Mouse (Mus musculus): ENCODE results near the gene Foxn4. TPM values are rescaled to one million over a fixed set of nuclear protein-coding genes. Genes with fewer than 3 reads are reported as not detected.

Foxn4 gene
- not detected in 2 replicates for polyA plus RNA-seq (2015; fragmentation: Nextera tagmentation; extraction: Ambion mirVana)

- H3K9me3 ChIP-seq (replicated peaks; ENCODE audit: low read length), result no peaks in the 10 kb centered on the region
- DNase-seq (ENCODE audit: low spot score) (peak; percentile 31), ATAC-seq (replicated peaks; ENCODE audit: low FRiP score, low read depth) (peak; percentile 30; the same call in 1 of the 2 replicates)
- peaks cover 9% of the 10 kb centered on the region; the same call in 1 of the 2 replicates for H3K4me1 ChIP-seq (replicated peaks; ENCODE audit: insufficient read depth, low read length)
- H3K4me3 ChIP-seq (replicated peaks; ENCODE audit: low read depth, low read length), result peak within 1 kb of the TSS; percentile 26
- no peak within 1 kb of the TSS for H3K27ac ChIP-seq
- TF ChIP-seq CTCF (IDR thresholded peaks at IDR 0.05; ENCODE audit: low read depth), result no peak
- under 1% methylated on average over 45 of the region's 56 CpGs for WGBS
- peak within 1 kb of the TSS; percentile 59 for H3K4me2 ChIP-seq (ENCODE audit: low read length)
- H3K36me3 ChIP-seq (ENCODE audit: insufficient read depth, low read length), result no peaks in the 10 kb centered on the region
- H3K27me3 ChIP-seq (ENCODE audit: insufficient read depth, low read length), result peaks cover 54% of the 10 kb centered on the region
- H3K9ac ChIP-seq (ENCODE audit: low read depth, low read length), result no peak within 1 kb of the TSS
Observed at GRCm38 (mm10) chr5:114273693-114274402, at the start of gene Foxn4. Gene Foxn4, minus strand, starts transcription at chr5:114273807.

GRCm38 (mm10) chr5:114323105-114323790, 49.6 kb upstream of the Foxn4 start:
- H3K4me1 ChIP-seq (replicated peaks; ENCODE audit: insufficient read depth, low read length), result no peaks in the 10 kb centered on the region
- ATAC-seq (replicated peaks; ENCODE audit: low FRiP score, low read depth) (no peak; the same call in 1 of the 2 replicates), DNase-seq (ENCODE audit: low spot score) (no peak)
- 61% methylated on average over 25 of the region's 25 CpGs for WGBS
- no peak overlapping the region for H3K27ac ChIP-seq
- TF ChIP-seq CTCF (IDR thresholded peaks at IDR 0.05; ENCODE audit: low read depth), result no peak
- H3K36me3 ChIP-seq (ENCODE audit: insufficient read depth, low read length), result no peaks in the 10 kb centered on the region
- no peak overlapping the region for H3K9ac ChIP-seq (ENCODE audit: low read depth, low read length)
- H3K9me3 ChIP-seq (replicated peaks; ENCODE audit: low read length), result no peaks in the 10 kb centered on the region
- H3K4me3 ChIP-seq (replicated peaks; ENCODE audit: low read depth, low read length), result no peak overlapping the region
- H3K4me2 ChIP-seq (ENCODE audit: low read length), result no peak overlapping the region
- no peaks in the 10 kb centered on the region for H3K27me3 ChIP-seq (ENCODE audit: insufficient read depth, low read length)

- H3K36me3 ChIP-seq (ENCODE audit: insufficient read depth, low read length), result no peaks in the 10 kb centered on the region
- H3K27me3 ChIP-seq (ENCODE audit: insufficient read depth, low read length), result no peaks in the 10 kb centered on the region
- peak overlapping the region; percentile 45 for H3K4me2 ChIP-seq (ENCODE audit: low read length)
- H3K27ac ChIP-seq, result no peak overlapping the region
- peak overlapping the region; percentile 3; the same call in 1 of the 2 replicates for H3K4me3 ChIP-seq (replicated peaks; ENCODE audit: low read depth, low read length)
- no peaks in the 10 kb centered on the region for H3K4me1 ChIP-seq (replicated peaks; ENCODE audit: insufficient read depth, low read length)
- ATAC-seq (replicated peaks; ENCODE audit: low FRiP score, low read depth), result no peak
- H3K9me3 ChIP-seq (replicated peaks; ENCODE audit: low read length), result no peaks in the 10 kb centered on the region
- no peak for DNase-seq (ENCODE audit: low spot score)
- TF ChIP-seq CTCF (IDR thresholded peaks at IDR 0.05; ENCODE audit: low read depth), result no peak
- 39% methylated on average over 11 of the region's 11 CpGs for WGBS
- peak overlapping the region; percentile 28; the same call in 1 of the 2 replicates for H3K9ac ChIP-seq (ENCODE audit: low read depth, low read length)
Observed at GRCm38 (mm10) chr5:114309680-114310036, 36.1 kb upstream of the Foxn4 start.

GRCm38 (mm10) chr5:114308765-114309679, 35.4 kb upstream of the Foxn4 start:
- ATAC-seq (replicated peaks; ENCODE audit: low FRiP score, low read depth), result 0 out of 2 replicates have a peak, but pooled peaks have one; percentile 38
- no peaks in the 10 kb centered on the region for H3K36me3 ChIP-seq (ENCODE audit: insufficient read depth, low read length)
- H3K9ac ChIP-seq (ENCODE audit: low read depth, low read length), result peak overlapping the region; percentile 28; the same call in 1 of the 2 replicates
- peak overlapping the region; percentile 45 for H3K4me2 ChIP-seq (ENCODE audit: low read length)
- TF ChIP-seq CTCF (IDR thresholded peaks at IDR 0.05; ENCODE audit: low read depth), result peak; percentile 83
- WGBS, result 47% methylated on average over 18 of the region's 18 CpGs
- H3K4me1 ChIP-seq (replicated peaks; ENCODE audit: insufficient read depth, low read length), result no peaks in the 10 kb centered on the region
- H3K27ac ChIP-seq, result no peak overlapping the region
- H3K27me3 ChIP-seq (ENCODE audit: insufficient read depth, low read length), result no peaks in the 10 kb centered on the region
- H3K4me3 ChIP-seq (replicated peaks; ENCODE audit: low read depth, low read length), result peak overlapping the region; percentile 3; the same call in 1 of the 2 replicates
- H3K9me3 ChIP-seq (replicated peaks; ENCODE audit: low read length), result no peaks in the 10 kb centered on the region
- peak; percentile 92 for DNase-seq (ENCODE audit: low spot score)

- no peak for ATAC-seq (replicated peaks; ENCODE audit: low FRiP score, low read depth)
- Histone ChIP-seq H3K36me3 (ENCODE audit: insufficient read depth, low read length) (no peaks in the 10 kb centered on the region), H3K27ac (no peak overlapping the region), H3K4me3 (replicated peaks; ENCODE audit: low read depth, low read length) (no peak overlapping the region), H3K27me3 (ENCODE audit: insufficient read depth, low read length) (no peaks in the 10 kb centered on the region), H3K4me1 (replicated peaks; ENCODE audit: insufficient read depth, low read length) (no peaks in the 10 kb centered on the region), H3K9ac (ENCODE audit: low read depth, low read length) (no peak overlapping the region), H3K9me3 (replicated peaks; ENCODE audit: low read length) (no peaks in the 10 kb centered on the region), H3K4me2 (ENCODE audit: low read length) (no peak overlapping the region)
- no peak for DNase-seq (ENCODE audit: low spot score)
- WGBS, result 26% methylated on average over 5 of the region's 5 CpGs
- no peak for TF ChIP-seq CTCF (IDR thresholded peaks at IDR 0.05; ENCODE audit: low read depth)
Observed at GRCm38 (mm10) chr5:114306496-114306895, 32.9 kb upstream of the Foxn4 start.

- no peak for ATAC-seq (replicated peaks; ENCODE audit: low FRiP score, low read depth)
- 69% methylated on average over 6 of the region's 6 CpGs for WGBS
Observed at GRCm38 (mm10) chr5:114303166-114303565, 29.6 kb upstream of the Foxn4 start.

More at GRCm38 (mm10) chr5:114303166-114303565, 29.6 kb upstream of the Foxn4 start:
- Histone ChIP-seq H3K27ac (no peak overlapping the region), H3K9ac (ENCODE audit: low read depth, low read length) (no peak overlapping the region), H3K4me2 (ENCODE audit: low read length) (no peak overlapping the region), H3K4me3 (replicated peaks; ENCODE audit: low read depth, low read length) (no peak overlapping the region), H3K4me1 (replicated peaks; ENCODE audit: insufficient read depth, low read length) (no peaks in the 10 kb centered on the region), H3K27me3 (ENCODE audit: insufficient read depth, low read length) (no peaks in the 10 kb centered on the region), H3K36me3 (ENCODE audit: insufficient read depth, low read length) (no peaks in the 10 kb centered on the region), H3K9me3 (replicated peaks; ENCODE audit: low read length) (no peaks in the 10 kb centered on the region)
- no peak for DNase-seq (ENCODE audit: low spot score)
- no peak for TF ChIP-seq CTCF (IDR thresholded peaks at IDR 0.05; ENCODE audit: low read depth)
